Mouse (Mus musculus) CD4-positive, CD25-positive, alpha-beta regulatory T cell, adult 2 months (primary cell): ENCODE results near the gene Mpdz.

Experiments
- DNase-seq: peaks from one replicate; pipeline ENCODE4 v3.0.0-alpha.2; 2012; ENCODE audit warnings: low read depth, low spot score

Mpdz gene

DNA sequence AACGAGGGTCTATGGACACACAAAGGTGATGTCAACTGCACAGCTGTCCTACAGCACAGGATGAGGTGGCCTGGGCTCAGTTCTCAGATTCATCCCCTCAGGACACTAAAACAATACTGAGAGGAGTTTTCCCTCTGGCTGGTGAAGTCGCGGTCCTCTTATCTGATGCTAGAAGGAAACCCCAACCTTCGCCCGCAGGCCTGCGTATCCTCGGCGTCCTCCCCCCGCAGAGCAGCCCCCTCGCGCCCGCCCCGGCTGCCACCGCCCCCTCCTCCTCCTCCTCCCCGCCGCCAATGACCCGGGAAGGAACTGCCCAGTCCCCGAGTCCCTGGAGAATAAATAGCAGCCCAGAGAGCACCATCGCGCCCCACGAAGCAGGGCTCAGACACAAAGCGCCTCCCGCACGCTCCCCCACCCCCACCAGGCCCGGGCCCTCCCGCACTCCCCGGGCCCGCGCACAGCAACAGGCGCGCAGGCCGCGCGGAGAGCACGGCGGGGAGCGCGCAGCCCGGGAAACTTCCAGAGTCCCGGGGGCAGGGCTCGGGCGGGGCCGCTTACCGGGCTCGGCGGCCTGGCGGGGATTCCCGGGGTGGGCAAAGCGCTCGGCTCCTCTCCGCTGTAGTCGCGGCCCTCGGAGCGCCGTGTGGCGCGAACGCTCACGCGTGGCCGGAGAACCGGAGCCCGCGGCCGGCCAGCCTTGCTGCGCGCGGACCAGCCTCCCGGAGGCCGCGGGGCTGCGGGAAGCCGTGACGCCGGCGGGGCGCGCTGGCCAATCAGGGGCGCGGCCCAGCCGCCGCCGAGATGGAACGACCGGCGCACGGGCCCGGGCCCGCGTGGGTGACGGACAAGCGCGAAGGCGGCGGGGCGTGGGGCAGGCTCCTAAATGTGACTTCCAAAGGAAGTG is at the start of gene Mpdz:
TSS of gene Mpdz (minus strand) at position 738 of the 904 bp plus-strand sequence.
- DNase-seq, result no peak

DNA sequence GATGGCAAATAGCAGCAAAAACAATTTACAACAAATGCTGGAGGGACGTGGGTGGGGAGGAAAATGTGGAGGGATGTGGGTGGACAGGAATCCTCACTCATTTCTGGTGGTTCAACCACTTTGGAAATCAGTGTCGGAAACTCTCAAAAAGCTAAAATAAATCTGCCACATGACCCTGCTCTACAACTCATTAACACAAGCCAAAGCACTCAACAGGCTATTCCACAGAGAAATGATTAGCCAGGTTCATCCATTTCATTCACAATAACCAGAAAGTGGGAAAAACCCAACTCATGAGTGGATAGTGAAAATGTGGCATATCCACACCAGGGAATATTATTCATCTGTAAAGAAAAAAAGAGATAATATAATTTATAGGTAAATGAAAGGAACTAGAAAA is 47.9 kb upstream of the Mpdz start:
- DNase-seq, result no peak

GRCm38 (mm10) chr4:81484603-81485002 is 42.0 kb upstream of the Mpdz start:
- DNase-seq, result no peak

DNA sequence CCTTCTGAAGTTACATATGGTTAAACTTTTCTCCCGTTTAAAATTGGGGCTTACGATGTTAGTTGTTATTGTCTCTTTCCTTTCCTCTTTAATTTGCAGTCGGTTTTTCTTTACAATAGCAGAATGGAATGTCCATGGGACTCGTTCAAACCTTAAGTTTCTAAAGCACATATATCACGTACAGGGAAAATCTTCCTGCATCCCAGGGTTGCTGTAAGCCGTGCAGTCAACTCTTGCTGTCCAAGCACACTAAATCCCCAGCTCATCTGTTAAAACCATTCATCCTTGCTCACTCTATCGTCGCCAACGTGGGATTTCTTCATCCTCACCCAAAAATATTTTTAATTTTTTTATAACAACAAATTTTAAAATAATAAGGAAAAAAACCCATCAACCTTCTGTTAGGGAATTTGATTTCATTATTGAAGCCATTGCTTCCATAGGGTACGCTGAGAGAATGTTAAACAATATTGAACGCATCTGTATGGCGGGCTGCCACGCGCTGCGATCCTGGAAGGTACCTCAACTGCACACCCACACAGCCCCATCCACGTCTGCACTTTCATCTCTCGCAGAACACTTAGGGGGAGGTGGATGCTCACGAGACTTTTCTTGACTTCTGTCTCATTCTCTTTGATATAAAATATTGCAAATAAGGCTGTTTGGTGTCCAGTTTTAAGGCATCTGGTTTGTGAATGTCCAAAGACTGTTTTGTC is 41.4 kb upstream of the Mpdz start:
- DNase-seq, result no peak

GRCm38 (mm10) chr4:81483159-81483558 is 40.5 kb upstream of the Mpdz start:
- DNase-seq, result no peak

GRCm38 (mm10) chr4:81466821-81467220 is 24.2 kb upstream of the Mpdz start:
- DNase-seq, result no peak

DNA sequence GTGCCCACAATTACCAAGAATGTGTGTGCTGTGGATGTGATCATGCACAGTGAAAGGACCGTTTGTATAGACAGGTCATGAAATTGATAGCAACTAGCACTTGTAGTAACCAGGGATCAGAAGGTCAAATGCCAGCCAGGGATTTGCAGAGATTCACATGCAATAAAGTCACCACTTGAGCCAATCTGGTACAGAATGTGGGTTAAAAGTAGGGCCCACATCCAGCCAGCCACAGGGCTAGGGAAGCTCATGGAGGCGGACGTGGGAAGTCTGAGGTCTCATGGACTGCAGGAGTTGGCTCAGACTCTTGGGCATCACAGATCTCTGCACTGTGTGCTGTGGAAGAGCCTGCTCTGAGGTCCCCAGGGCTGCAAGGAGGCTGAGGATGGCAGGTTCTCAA is 22.6 kb upstream of the Mpdz start:
- no peak for DNase-seq

DNA sequence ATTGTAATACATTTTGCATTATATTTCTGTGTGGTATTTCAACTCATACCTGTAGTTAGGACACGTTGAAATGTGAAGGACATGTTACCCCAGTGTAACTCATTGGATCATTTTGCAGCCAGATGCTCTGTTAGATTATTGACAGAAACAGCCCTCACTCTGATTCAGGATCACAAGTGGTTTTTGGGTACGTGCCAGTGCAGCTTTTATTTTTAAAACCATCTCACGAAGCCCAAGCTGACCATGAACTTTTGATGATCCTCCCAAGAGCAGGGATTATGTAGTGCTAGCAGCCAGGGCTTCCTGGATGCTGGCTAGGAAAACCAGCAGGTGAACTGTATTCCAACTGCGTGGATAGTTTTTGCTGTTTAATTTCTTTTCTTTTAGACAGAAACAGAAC is 19.6 kb upstream of the Mpdz start:
- no peak for DNase-seq

DNA sequence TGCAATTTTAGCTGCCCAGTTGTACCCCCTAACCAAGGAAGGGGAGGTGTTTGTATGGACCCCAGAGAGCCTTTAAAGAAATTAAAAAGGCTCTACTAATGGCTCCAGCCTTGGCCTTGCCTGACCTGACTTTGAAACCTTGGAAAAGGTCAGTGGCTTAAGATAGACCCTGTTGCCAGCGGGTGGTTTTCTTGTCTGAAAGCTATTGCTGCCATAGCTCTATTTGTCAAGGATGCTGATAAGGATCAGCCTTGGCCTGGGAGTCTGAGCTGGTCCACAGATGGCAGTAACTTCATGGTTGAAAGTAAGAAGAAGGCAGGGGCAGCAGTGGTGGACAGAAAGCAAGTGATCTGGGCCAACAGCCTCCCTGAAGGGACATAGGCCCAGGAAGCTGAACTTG is 16.3 kb upstream of the Mpdz start:
- no peak for DNase-seq

- no peak for DNase-seq
These were observed 11.2 kb upstream of the Mpdz start for GRCm38 (mm10) chr4:81453806-81454205.

DNA sequence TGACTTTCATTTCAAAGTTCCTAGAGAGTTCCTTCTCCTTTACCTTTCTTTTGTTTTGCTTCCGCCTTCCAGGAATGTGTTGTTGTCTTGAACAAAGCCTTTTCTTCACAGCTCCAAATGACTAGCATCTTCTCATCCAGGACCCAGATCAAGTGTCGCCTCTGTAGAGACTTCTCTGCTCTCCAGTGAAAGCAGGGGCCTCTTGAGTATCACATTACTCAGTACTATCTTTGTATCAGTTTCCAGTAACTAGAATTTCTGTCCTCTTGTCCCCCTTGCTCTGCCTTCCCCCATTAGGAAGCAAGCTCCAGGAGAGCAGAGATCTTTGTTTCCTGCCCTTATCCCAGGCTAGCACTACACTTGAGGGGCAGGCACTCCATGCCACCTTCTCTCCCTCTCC is 9.6 kb upstream of the Mpdz start:
- DNase-seq, result no peak

DNA sequence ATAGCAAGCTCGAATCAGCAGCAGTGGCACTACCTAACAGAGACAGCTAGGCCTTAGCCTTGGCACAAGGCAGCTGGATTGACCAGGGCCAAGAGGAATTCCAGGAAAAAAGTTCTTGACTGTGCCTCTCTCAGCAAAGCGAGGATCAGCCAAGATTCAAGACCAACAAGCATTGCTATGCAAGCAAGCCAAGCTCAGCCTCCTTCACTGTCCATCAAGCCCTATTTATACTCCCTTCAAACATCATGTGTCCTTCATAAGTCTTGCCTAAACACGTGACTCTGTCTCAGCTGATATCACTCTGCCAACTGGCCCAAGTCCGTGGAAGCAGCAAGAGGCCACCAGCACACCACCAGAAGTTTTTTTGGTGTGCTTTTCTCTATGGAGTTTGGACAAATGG is 6.8 kb upstream of the Mpdz start:
- no peak for DNase-seq

- DNase-seq, result no peak
These were observed 951 bp upstream of the Mpdz start for GRCm38 (mm10) chr4:81443566-81443965.

- DNase-seq, result no peak
These were observed 8.7 kb downstream of the Mpdz start for GRCm38 (mm10) chr4:81433961-81434360.

DNA sequence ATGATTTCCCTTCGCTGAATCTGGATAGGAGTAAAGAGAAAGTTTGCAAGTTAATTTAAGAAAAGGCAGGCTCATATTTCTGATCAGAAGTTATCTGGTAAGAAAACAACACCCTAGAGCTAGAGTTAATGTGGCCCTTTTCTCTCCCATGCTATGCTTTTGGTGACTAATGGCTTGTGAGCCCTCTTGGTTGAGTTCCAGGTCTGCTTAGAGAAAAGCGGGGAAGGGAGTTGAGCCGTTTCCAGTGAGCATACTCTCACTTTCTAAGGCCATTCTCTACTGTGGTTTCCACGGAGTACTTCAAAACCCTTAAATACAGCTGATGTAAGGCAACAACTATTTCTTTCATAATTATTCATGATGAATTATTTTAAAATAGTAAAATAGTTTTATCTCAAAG is 11.8 kb downstream of the Mpdz start:
- DNase-seq, result no peak

DNA sequence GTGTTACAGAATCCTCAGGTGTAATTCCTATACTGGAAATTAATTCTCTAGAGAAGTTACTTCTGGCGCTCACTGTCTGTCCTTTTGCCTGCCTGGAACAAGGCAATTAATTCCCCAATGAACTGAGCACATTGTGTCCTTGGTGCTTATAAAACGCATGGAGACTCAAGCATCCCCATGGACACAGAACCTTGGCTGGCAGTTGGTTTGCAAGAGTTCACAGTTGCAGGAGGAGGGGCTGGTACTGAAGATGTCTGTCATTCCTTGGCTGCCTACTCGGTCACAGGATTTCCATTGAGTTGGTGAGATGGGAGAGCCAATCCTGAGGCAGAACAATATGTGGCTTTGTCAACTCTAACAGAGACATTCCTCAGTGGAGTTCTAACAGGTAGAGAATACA is 12.5 kb downstream of the Mpdz start:
- no peak for DNase-seq

GRCm38 (mm10) chr4:81429670-81430069 is 12.9 kb downstream of the Mpdz start:
- DNase-seq, result no peak

DNA sequence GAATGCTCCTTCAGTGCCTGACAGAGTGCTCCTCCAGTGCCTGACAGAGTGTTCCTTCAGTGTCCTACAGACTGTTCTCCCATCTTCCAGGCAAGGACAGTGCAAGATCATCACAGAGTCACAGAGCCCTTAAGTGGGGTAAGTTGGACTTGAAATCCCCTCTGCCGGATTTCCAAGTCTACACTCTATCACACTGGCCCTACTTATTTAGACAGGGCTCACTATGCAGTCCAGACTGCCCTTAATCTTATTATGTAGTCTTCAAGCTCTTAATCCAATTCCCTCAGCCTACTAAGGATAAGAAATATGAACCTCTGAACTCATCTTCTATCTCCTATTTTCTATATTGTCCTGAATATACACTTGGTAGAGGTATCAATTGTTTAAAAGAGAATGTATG is 19.1 kb downstream of the Mpdz start:
- no peak for DNase-seq

- DNase-seq, result no peak
These were observed 21.0 kb downstream of the Mpdz start for GRCm38 (mm10) chr4:81421621-81422020.

- no peak for DNase-seq
These were observed 27.1 kb downstream of the Mpdz start for GRCm38 (mm10) chr4:81415324-81416026.

DNA sequence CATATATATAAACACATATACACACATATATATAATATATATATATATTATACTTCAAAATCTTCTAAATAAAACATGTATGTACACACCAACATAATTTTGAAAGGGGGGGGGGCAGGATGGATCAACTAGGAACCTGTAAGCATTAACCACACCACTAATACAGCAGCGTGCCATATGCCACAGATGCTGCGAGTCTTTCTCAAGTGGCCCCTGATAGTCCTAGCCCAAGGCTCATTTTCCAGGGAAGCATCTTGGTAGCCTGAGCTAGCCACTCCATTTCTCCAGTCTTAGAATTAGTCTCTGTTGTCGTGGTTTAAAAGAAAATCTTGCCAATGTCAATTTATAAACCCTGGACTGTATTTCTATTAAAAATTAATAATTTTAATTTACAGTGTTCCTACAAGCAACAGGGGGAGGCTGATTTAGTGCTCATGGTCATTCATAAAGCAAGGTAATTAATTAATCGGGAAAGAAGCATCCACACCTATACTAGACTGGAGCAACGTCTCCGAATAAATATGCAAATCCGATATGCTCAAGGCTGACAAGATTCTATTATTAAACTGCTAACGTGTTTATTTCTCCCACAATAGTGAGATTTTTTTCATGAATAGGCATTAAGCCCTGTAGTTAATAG is 27.8 kb downstream of the Mpdz start:
- DNase-seq, result no peak

- DNase-seq, result no peak
These were observed 45.7 kb downstream of the Mpdz start for GRCm38 (mm10) chr4:81396883-81397282.
